Mouse (Mus musculus) forebrain, embryonic 15.5 days (tissue): ENCODE results near the gene Agbl1. TPM values are rescaled to one million over a fixed set of nuclear protein-coding genes. Genes with fewer than 3 reads are reported as not detected.

Experiments used
- ATAC-seq: fragments of 200-750 bp; cut with Nextera tagmentation; replicated peaks from 2 replicates; pipeline ENCODE4 v1.8.0; 2017; ENCODE audit warnings: mild to moderate bottlenecking, moderate TSS enrichment, moderate library complexity
- H3K27ac ChIP-seq: fragments of 300-500 bp; sonication (generic); replicated peaks from 2 replicates; pipeline ENCODE4 v1.5.1; 2015; ENCODE audit warnings: mild to moderate bottlenecking, inconsistent platforms
- H3K27me3 ChIP-seq: fragments of 300-500 bp; sonication (generic); 2 replicates; pipeline ENCODE4 v1.6.1; 2015; ENCODE audit warnings: inconsistent platforms
- H3K36me3 ChIP-seq: fragments of 300-500 bp; sonication (generic); 2 replicates; pipeline ENCODE4 v1.6.1; 2015; ENCODE audit warnings: mild to moderate bottlenecking, inconsistent platforms
- H3K4me1 ChIP-seq: fragments of 300-500 bp; sonication (generic); 2 replicates; pipeline ENCODE4 v1.6.1; 2015; ENCODE audit warnings: inconsistent platforms
- H3K4me2 ChIP-seq: fragments of 300-500 bp; sonication (generic); replicated peaks from 2 replicates; pipeline ENCODE4 v1.6.1; 2015; ENCODE audit warnings: mild to moderate bottlenecking, inconsistent platforms
- H3K4me3 ChIP-seq: fragments of 300-500 bp; sonication (generic); 2 replicates; pipeline ENCODE4 v1.5.1; 2015; ENCODE audit warnings: mild to moderate bottlenecking, inconsistent platforms
- H3K9ac ChIP-seq: fragments of 300-500 bp; sonication (generic); replicated peaks from 2 replicates; pipeline ENCODE4 v1.6.1; 2015; ENCODE audit warnings: mild to moderate bottlenecking, inconsistent platforms
- H3K9me3 ChIP-seq: fragments of 300-500 bp; sonication (generic); 2 replicates; pipeline ENCODE4 v1.6.1; 2016; ENCODE audit warnings: inconsistent platforms
- WGBS: fragments of 180-500 bp; shearing (Covaris S2); methylation state at CpG from one replicate; pipeline ENCODE4 v1.1.7; 2015; ENCODE audit warnings: mixed read lengths; 5-methylcytosine and 5-hydroxymethylcytosine counted together
- polyA plus RNA-seq: library from polyadenylated mRNA; unstranded; fragments of >200 nt; fragmentation: Nextera tagmentation; extraction: Ambion mirVana; gene quantifications from 2 replicates; pipeline ENCODE4 v1.2.1, GENCODE M21; 2015

Agbl1 gene
- polyA plus RNA-seq, 1 experiment from 2014 or later = 0.20 TPM

GRCm38 (mm10) chr7:76392941-76393817 is 163.5 kb downstream of the Agbl1 start:
- H3K27me3 ChIP-seq = no peaks in the 10 kb centered on the region
- peak overlapping the region; percentile 49 for H3K4me2 ChIP-seq
- H3K4me1 ChIP-seq = peaks cover 30% of the 10 kb centered on the region
- no peaks in the 10 kb centered on the region for H3K36me3 ChIP-seq
- WGBS = 2% methylated on average over 15 of the region's 15 CpGs
- peak overlapping the region; percentile 37 for H3K4me3 ChIP-seq
- peak; percentile 92 for ATAC-seq
- peak overlapping the region; percentile 83 for H3K27ac ChIP-seq
- H3K9me3 ChIP-seq = no peaks in the 10 kb centered on the region
- H3K9ac ChIP-seq = 0 out of 2 replicates have a peak overlapping the region, but pooled peaks have one; percentile 34

- no peak overlapping the region for H3K4me2 ChIP-seq
- no peaks in the 10 kb centered on the region for H3K36me3 ChIP-seq
- no peaks in the 10 kb centered on the region for H3K4me1 ChIP-seq
- H3K27ac ChIP-seq = no peak overlapping the region
- no peak for ATAC-seq
- no peaks in the 10 kb centered on the region for H3K9me3 ChIP-seq
- H3K4me3 ChIP-seq = no peak overlapping the region
- H3K27me3 ChIP-seq = no peaks in the 10 kb centered on the region
- H3K9ac ChIP-seq = no peak overlapping the region
- 65% methylated on average over 4 of the region's 4 CpGs for WGBS
Measured at GRCm38 (mm10) chr7:76407930-76408557, 178.4 kb downstream of the Agbl1 start.

GRCm38 (mm10) chr7:76409020-76409419 is 179.3 kb downstream of the Agbl1 start:
- Histone ChIP-seq H3K4me1 (no peaks in the 10 kb centered on the region), H3K27ac (no peak overlapping the region), H3K9me3 (no peaks in the 10 kb centered on the region), H3K4me3 (no peak overlapping the region), H3K36me3 (no peaks in the 10 kb centered on the region), H3K4me2 (no peak overlapping the region), H3K9ac (no peak overlapping the region), H3K27me3 (no peaks in the 10 kb centered on the region)
- ATAC-seq = 0 out of 2 replicates have a peak, but pooled peaks have one; percentile 29
- WGBS = 60% methylated on average over 10 of the region's 10 CpGs

- H3K4me2 ChIP-seq = no peak overlapping the region
- H3K9me3 ChIP-seq = no peaks in the 10 kb centered on the region
- no peaks in the 10 kb centered on the region for H3K4me1 ChIP-seq
- H3K9ac ChIP-seq = no peak overlapping the region
- H3K36me3 ChIP-seq = no peaks in the 10 kb centered on the region
- H3K27me3 ChIP-seq = no peaks in the 10 kb centered on the region
- WGBS = 80% methylated on average over 9 of the region's 9 CpGs
- ATAC-seq = no peak
- H3K27ac ChIP-seq = no peak overlapping the region
- H3K4me3 ChIP-seq = no peak overlapping the region
Measured at GRCm38 (mm10) chr7:76410403-76411180, 180.9 kb downstream of the Agbl1 start.

GRCm38 (mm10) chr7:76411933-76412587 is 182.4 kb downstream of the Agbl1 start:
- no peaks in the 10 kb centered on the region for H3K4me1 ChIP-seq
- 70% methylated on average over 4 of the region's 4 CpGs for WGBS

GRCm38 (mm10) chr7:76416084-76416597 is 186.5 kb downstream of the Agbl1 start:
- Histone ChIP-seq H3K9me3 (no peaks in the 10 kb centered on the region), H3K27ac (no peak overlapping the region), H3K27me3 (no peaks in the 10 kb centered on the region), H3K9ac (no peak overlapping the region), H3K4me3 (no peak overlapping the region), H3K36me3 (no peaks in the 10 kb centered on the region), H3K4me2 (no peak overlapping the region), H3K4me1 (no peaks in the 10 kb centered on the region)
- ATAC-seq = no peak
- WGBS = 49% methylated on average over 3 of the region's 3 CpGs

More at GRCm38 (mm10) chr7:76411933-76412587, 182.4 kb downstream of the Agbl1 start:
- H3K4me2 ChIP-seq = no peak overlapping the region
- H3K4me3 ChIP-seq = no peak overlapping the region
- no peaks in the 10 kb centered on the region for H3K27me3 ChIP-seq
- no peak overlapping the region for H3K27ac ChIP-seq
- no peak overlapping the region for H3K9ac ChIP-seq
- H3K9me3 ChIP-seq = no peaks in the 10 kb centered on the region
- no peaks in the 10 kb centered on the region for H3K36me3 ChIP-seq
- no peak for ATAC-seq

GRCm38 (mm10) chr7:76438581-76438980 is 208.9 kb downstream of the Agbl1 start:
- Histone ChIP-seq H3K4me2 (no peak overlapping the region), H3K27ac (peak overlapping the region; percentile 17; the same call in 1 of the 2 replicates), H3K9me3 (no peaks in the 10 kb centered on the region), H3K9ac (no peak overlapping the region), H3K36me3 (no peaks in the 10 kb centered on the region), H3K4me3 (no peak overlapping the region), H3K27me3 (no peaks in the 10 kb centered on the region), H3K4me1 (peaks cover 13% of the 10 kb centered on the region)
- peak; percentile 95 for ATAC-seq

- H3K27me3 ChIP-seq = no peaks in the 10 kb centered on the region
- H3K4me3 ChIP-seq = no peak overlapping the region
- H3K9me3 ChIP-seq = no peaks in the 10 kb centered on the region
- no peak overlapping the region for H3K4me2 ChIP-seq
- no peak overlapping the region for H3K9ac ChIP-seq
- peak overlapping the region; percentile 17; the same call in 1 of the 2 replicates for H3K27ac ChIP-seq
- peak; percentile 73; the same call in 1 of the 2 replicates for ATAC-seq
- H3K4me1 ChIP-seq = peaks cover 13% of the 10 kb centered on the region
- WGBS = 11% methylated on average over 4 of the region's 4 CpGs
- H3K36me3 ChIP-seq = no peaks in the 10 kb centered on the region
Measured at GRCm38 (mm10) chr7:76438988-76439387, 209.3 kb downstream of the Agbl1 start.

GRCm38 (mm10) chr7:76462361-76463001 is 232.8 kb downstream of the Agbl1 start:
- Histone ChIP-seq H3K27me3 (no peaks in the 10 kb centered on the region), H3K4me3 (no peak overlapping the region), H3K9me3 (no peaks in the 10 kb centered on the region), H3K9ac (no peak overlapping the region), H3K36me3 (no peaks in the 10 kb centered on the region), H3K27ac (peak overlapping the region; percentile 56), H3K4me1 (peaks cover 2% of the 10 kb centered on the region; the same call in 1 of the 2 replicates), H3K4me2 (no peak overlapping the region)
- ATAC-seq = 0 out of 2 replicates have a peak, but pooled peaks have one; percentile 26
- 35% methylated on average over 5 of the region's 5 CpGs for WGBS

GRCm38 (mm10) chr7:76466427-76466826 is 236.7 kb downstream of the Agbl1 start:
- no peaks in the 10 kb centered on the region for H3K27me3 ChIP-seq
- H3K4me2 ChIP-seq = no peak overlapping the region
- WGBS = 76% methylated on average over 2 of the region's 2 CpGs
- peaks cover 2% of the 10 kb centered on the region; the same call in 1 of the 2 replicates for H3K4me1 ChIP-seq
- H3K36me3 ChIP-seq = no peaks in the 10 kb centered on the region
- H3K27ac ChIP-seq = no peak overlapping the region
- H3K9me3 ChIP-seq = no peaks in the 10 kb centered on the region
- no peak for ATAC-seq
- H3K9ac ChIP-seq = no peak overlapping the region
- H3K4me3 ChIP-seq = no peak overlapping the region

- Histone ChIP-seq H3K9me3 (no peaks in the 10 kb centered on the region), H3K4me1 (no peaks in the 10 kb centered on the region), H3K4me2 (no peak overlapping the region), H3K4me3 (no peak overlapping the region), H3K9ac (no peak overlapping the region), H3K27ac (no peak overlapping the region), H3K36me3 (no peaks in the 10 kb centered on the region), H3K27me3 (no peaks in the 10 kb centered on the region)
- 34% methylated on average over 6 of the region's 6 CpGs for WGBS
- ATAC-seq = no peak
Measured at GRCm38 (mm10) chr7:76474233-76474632, 244.5 kb downstream of the Agbl1 start.
